Mouse (Mus musculus) midbrain, embryonic 10.5 days (tissue): ENCODE results near the gene Dll1. TPM values are rescaled to one million over a fixed set of nuclear protein-coding genes. Genes with fewer than 3 reads are reported as not detected.
A peak's percentile ranks its signal among the peaks of the same experiment; 100 is the strongest.

ENCODE experiments used
- DNase-seq: peaks from one replicate; pipeline ENCODE4 v3.0.0-alpha.2; 2017; ENCODE audit warnings: low spot score
- H3K27ac ChIP-seq: fragments of 300-500 bp; sonication (generic); replicated peaks from 2 replicates; pipeline ENCODE4 v1.5.1; 2016; ENCODE audit warnings: mild to moderate bottlenecking
- H3K27me3 ChIP-seq: fragments of 300-500 bp; sonication (generic); 2 replicates; pipeline ENCODE4 v1.6.1; 2016; ENCODE audit warnings: low read depth, mild to moderate bottlenecking; ENCODE audit not compliant: poor library complexity, severe bottlenecking
- H3K36me3 ChIP-seq: fragments of 300-500 bp; sonication (generic); 2 replicates; pipeline ENCODE4 v1.6.1; 2016; ENCODE audit warnings: mild to moderate bottlenecking, moderate library complexity
- H3K4me1 ChIP-seq: fragments of 300-500 bp; sonication (generic); 2 replicates; pipeline ENCODE4 v1.6.1; 2016
- H3K4me3 ChIP-seq: fragments of 300-500 bp; sonication (generic); 2 replicates; pipeline ENCODE4 v1.5.1; 2016; ENCODE audit warnings: mild to moderate bottlenecking, moderate library complexity
- H3K9me3 ChIP-seq: fragments of 300-500 bp; sonication (generic); replicated peaks from 2 replicates; pipeline ENCODE4 v1.6.1; 2016; ENCODE audit warnings: mild to moderate bottlenecking
- WGBS: fragments of 180-500 bp; shearing (Covaris S2); methylation state at CpG from one replicate; pipeline ENCODE4 v1.1.7; 2016; 5-methylcytosine and 5-hydroxymethylcytosine counted together
- polyA plus RNA-seq: library from polyadenylated mRNA; unstranded; fragments of >200 nt; fragmentation: Nextera tagmentation; extraction: Ambion mirVana; gene quantifications from 2 replicates; pipeline ENCODE4 v1.2.1, GENCODE M21; 2016

Gene Dll1
- polyA plus RNA-seq, 1 experiment from 2014 or later, result 68.1 TPM

DNA sequence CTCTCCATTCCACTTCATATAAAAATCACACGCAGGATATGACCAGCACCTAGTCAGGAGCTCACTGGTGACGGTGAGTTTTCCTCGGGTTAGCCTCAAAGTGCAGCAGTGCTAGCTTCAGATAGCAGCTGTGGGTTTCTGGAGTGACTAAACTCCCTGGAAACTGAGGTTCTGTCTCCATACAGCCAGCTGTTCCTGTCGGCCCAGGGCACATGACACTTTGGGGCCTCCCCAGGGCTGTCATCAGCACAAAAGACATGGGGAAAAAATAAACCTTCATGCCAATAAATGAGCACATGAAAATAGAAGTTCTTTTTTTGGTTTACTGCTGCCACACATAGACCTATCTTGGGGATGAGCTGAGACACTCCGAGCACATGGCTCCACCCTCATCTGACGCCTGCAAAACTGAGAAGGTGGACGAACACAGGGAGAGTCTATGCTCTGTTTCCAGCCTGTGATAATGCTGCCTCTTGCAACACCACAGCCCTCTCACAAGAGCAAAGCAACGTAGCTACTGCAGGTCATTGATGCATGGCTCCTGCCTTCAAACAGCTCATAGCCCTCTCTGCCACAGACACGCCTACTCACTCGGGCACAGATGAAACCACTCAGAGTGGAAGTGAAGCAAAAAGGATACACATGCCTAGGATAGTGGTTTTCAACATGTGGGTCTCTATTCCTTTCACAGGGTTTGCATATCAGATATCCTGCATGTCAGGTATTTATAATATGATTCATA lies 23.6 kb downstream of the Dll1 start:
- H3K4me1 ChIP-seq, result peaks cover 5% of the 10 kb centered on the region; the same call in 1 of the 2 replicates
- WGBS, result 80% methylated on average over 10 of the region's 10 CpGs
- no peaks in the 10 kb centered on the region for H3K36me3 ChIP-seq
- no peak overlapping the region for H3K27ac ChIP-seq
- 0 out of 2 replicates have a peak, but pooled peaks cover 4% of the 10 kb centered on the region for H3K27me3 ChIP-seq
- DNase-seq, result no peak
- H3K4me3 ChIP-seq, result no peak overlapping the region
- H3K9me3 ChIP-seq, result no peaks in the 10 kb centered on the region

- no peaks in the 10 kb centered on the region; the same call in 1 of the 2 replicates for H3K9me3 ChIP-seq
- H3K27me3 ChIP-seq, result peaks cover 6% of the 10 kb centered on the region; the same call in 1 of the 2 replicates
- H3K4me1 ChIP-seq, result peaks cover 5% of the 10 kb centered on the region; the same call in 1 of the 2 replicates
- H3K27ac ChIP-seq, result no peak overlapping the region
- DNase-seq, result no peak
- no peaks in the 10 kb centered on the region for H3K36me3 ChIP-seq
- no peak overlapping the region for H3K4me3 ChIP-seq
- 85% methylated on average over 2 of the region's 2 CpGs for WGBS
Measured at GRCm38 (mm10) chr17:15350152-15350551, 26.5 kb downstream of the Dll1 start.

GRCm38 (mm10) chr17:15343071-15343822 lies 33.4 kb downstream of the Dll1 start:
- peaks cover 15% of the 10 kb centered on the region; the same call in 1 of the 2 replicates for H3K27me3 ChIP-seq
- WGBS, result 26% methylated on average over 14 of the region's 14 CpGs
- H3K9me3 ChIP-seq, result no peaks in the 10 kb centered on the region; the same call in 1 of the 2 replicates
- peak; percentile 80 for DNase-seq
- no peaks in the 10 kb centered on the region for H3K36me3 ChIP-seq
- peaks cover 30% of the 10 kb centered on the region for H3K4me1 ChIP-seq
- peak overlapping the region; percentile 85 for H3K27ac ChIP-seq
- peak overlapping the region; percentile 39 for H3K4me3 ChIP-seq

- no peaks in the 10 kb centered on the region for H3K36me3 ChIP-seq
- WGBS, result 96% methylated on average over 1 of the region's 1 CpGs
- H3K27me3 ChIP-seq, result no peaks in the 10 kb centered on the region; the same call in 1 of the 2 replicates
- no peak for DNase-seq
- 0 out of 2 replicates have a peak, but pooled peaks cover 5% of the 10 kb centered on the region for H3K9me3 ChIP-seq
- no peak overlapping the region for H3K27ac ChIP-seq
- peaks cover 21% of the 10 kb centered on the region for H3K4me1 ChIP-seq
- H3K4me3 ChIP-seq, result no peak overlapping the region
Measured at GRCm38 (mm10) chr17:15337906-15338305, 38.8 kb downstream of the Dll1 start.

DNA sequence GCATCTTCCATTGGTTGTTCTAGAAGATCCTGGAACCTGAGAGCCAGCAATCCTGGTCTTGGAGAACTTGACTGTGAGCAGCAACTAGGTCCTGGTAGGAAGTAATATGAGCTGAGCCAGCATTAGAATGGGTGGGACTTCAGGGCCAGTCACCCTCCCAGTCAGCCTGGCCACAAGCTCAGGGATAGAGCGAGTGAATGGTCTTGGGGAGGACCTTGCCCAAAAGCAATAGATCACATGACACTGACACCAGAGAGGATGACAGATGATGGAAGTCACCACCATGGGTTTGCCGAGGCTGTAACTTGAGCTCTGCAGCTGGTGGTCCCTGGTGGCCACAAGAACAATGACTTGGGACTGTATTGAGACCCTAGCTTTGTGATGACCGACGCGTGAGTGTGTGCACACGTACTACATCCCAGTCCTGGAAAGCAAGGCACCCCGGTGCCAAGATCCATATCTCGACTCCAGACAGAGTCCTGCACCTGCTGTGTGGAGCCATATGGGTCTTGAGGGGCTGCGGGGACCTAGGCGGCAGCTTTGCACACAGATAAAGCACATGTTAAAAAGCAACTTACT lies 46.8 kb downstream of the Dll1 start:
- Histone ChIP-seq H3K27me3 (no peaks in the 10 kb centered on the region), H3K4me1 (peaks cover 8% of the 10 kb centered on the region; the same call in 1 of the 2 replicates), H3K4me3 (no peak overlapping the region), H3K27ac (no peak overlapping the region), H3K9me3 (no peaks in the 10 kb centered on the region), H3K36me3 (no peaks in the 10 kb centered on the region)
- WGBS, result 88% methylated on average over 10 of the region's 10 CpGs
- DNase-seq, result no peak

DNA sequence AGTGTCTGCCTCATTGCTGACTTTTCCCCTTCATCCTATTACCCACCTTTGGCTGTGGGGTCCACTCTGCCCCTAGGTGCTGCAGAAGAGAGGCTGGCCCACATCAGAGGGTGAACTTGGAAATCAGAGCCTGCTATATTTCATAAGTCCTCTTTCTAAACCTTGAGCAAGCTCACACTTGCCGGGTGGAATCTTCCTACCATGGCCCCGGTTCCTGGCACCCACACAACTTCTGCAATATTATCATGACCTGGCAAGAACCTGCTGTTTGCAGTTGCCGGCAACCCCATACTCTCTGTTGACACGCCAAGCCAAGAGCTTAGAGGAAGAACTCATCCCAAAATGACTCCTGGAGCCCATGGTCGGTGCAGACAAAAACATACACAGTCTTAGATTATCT lies 49.6 kb downstream of the Dll1 start:
- 88% methylated on average over 5 of the region's 5 CpGs for WGBS
- H3K36me3 ChIP-seq, result no peaks in the 10 kb centered on the region

DNA sequence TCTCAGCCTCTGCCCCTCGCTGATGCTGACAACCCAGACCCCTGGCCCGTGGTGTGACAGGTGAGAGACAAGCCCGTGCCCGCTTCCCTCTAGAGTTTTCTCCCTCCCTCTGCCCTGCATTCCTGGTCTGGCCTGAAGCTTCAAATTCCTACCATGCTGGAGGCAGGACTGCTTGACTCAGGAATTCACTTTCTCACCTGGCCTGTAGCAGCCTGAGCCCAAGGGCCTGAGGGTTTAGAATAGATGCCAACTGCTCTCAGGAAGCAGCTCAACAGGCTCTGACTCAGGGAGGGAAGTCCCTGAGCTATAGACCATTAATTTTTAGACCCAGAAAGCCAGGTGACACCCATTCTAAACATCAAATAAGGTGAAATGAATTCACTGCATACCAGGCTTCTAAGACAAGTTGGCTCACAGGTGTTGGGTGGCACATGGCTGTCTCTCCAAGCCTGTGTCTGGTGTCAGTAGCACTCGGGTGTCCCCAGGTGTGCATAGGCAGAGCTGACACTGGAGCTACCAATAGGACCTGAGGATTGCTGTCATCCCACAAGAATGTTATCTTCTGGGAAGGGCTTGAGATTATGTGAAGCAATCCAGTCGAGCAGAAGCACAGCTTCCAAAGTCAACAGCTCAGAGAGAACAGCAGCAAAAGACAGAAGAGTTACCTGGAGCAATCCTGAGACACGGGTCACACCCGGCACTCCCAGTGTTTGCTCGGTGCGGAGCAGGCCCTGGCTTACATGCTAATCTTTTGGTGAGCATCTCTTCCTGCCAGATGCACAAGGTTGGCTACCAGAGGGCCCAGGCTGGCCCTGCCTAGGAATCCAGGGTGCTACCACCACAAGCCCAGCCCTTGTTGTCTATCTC lies 50.5 kb downstream of the Dll1 start:
- no peak for DNase-seq
- peaks cover 6% of the 10 kb centered on the region for H3K4me1 ChIP-seq
- 85% methylated on average over 10 of the region's 10 CpGs for WGBS
- no peak overlapping the region for H3K4me3 ChIP-seq
- H3K36me3 ChIP-seq, result no peaks in the 10 kb centered on the region
- H3K9me3 ChIP-seq, result no peaks in the 10 kb centered on the region
- H3K27ac ChIP-seq, result 0 out of 2 replicates have a peak overlapping the region, but pooled peaks have one; percentile 1
- no peaks in the 10 kb centered on the region for H3K27me3 ChIP-seq

More for the DNA sequence above, 49.6 kb downstream of the Dll1 start:
- DNase-seq, result no peak
- Histone ChIP-seq H3K27ac (no peak overlapping the region), H3K9me3 (no peaks in the 10 kb centered on the region), H3K4me1 (peaks cover 6% of the 10 kb centered on the region), H3K4me3 (no peak overlapping the region), H3K27me3 (no peaks in the 10 kb centered on the region)

- Histone ChIP-seq H3K4me3 (no peak overlapping the region), H3K9me3 (no peaks in the 10 kb centered on the region), H3K27ac (peak overlapping the region; percentile 33; the same call in 1 of the 2 replicates), H3K27me3 (no peaks in the 10 kb centered on the region), H3K36me3 (no peaks in the 10 kb centered on the region), H3K4me1 (peaks cover 4% of the 10 kb centered on the region)
- 80% methylated on average over 9 of the region's 9 CpGs for WGBS
- no peak for DNase-seq
Measured at GRCm38 (mm10) chr17:15323191-15323834, 53.4 kb downstream of the Dll1 start.

Other genes with a start within 250 kb of the Dll1 start
- gene Fam120b, start 19.3 kb upstream of the Dll1 start, polyA plus RNA-seq, result 27.4 and 34.7 TPM in 2 replicates
- 279 and 297 TPM in 2 replicates for gene Psmb1, start 122.9 kb upstream of the Dll1 start, polyA plus RNA-seq
- gene Tbp, start 123.0 kb upstream of the Dll1 start, polyA plus RNA-seq, result 67.7 and 71.9 TPM in 2 replicates
- gene Pdcd2, start 150.4 kb upstream of the Dll1 start, polyA plus RNA-seq, result 47.1 and 52.9 TPM in 2 replicates
- 3.6 and 3.7 TPM in 2 replicates for gene Prdm9, start 187.5 kb upstream of the Dll1 start, polyA plus RNA-seq